Mouse (Mus musculus) small intestine, adult 2 months (tissue): ENCODE results near the gene Ddx55. TPM values are rescaled to one million over a fixed set of nuclear protein-coding genes. Genes with fewer than 3 reads are reported as not detected.
"Not testable (repeated sequence)": the region's sequence is repeated elsewhere in the genome, so short reads cannot be mapped to it uniquely, and the experiment has no call there.

Source experiments
- H3K27ac ChIP-seq: fragments of 200-500 bp; 2 replicates; pipeline ENCODE4 v1.5.1; 2012; ENCODE audit warnings: low read depth, low read length, control low read depth, inconsistent platforms; ENCODE audit not compliant: insufficient read depth
- H3K27me3 ChIP-seq: fragments of 200-500 bp; 2 replicates; pipeline ENCODE4 v1.6.1; 2012; ENCODE audit warnings: mild to moderate bottlenecking, moderate library complexity, low read length, inconsistent platforms; ENCODE audit not compliant: control insufficient read depth, insufficient read depth
- H3K36me3 ChIP-seq: fragments of 200-500 bp; 2 replicates; pipeline ENCODE4 v1.6.1; 2012; ENCODE audit warnings: mild to moderate bottlenecking, low read length, control low read depth, inconsistent platforms; ENCODE audit not compliant: control insufficient read depth, insufficient read depth
- H3K4me1 ChIP-seq: fragments of 200-500 bp; 2 replicates; pipeline ENCODE4 v1.6.1; 2012; ENCODE audit warnings: low read length, inconsistent platforms, mixed read lengths; ENCODE audit not compliant: control insufficient read depth, insufficient read depth, insufficient read length
- H3K4me3 ChIP-seq: fragments of 200-500 bp; 2 replicates; pipeline ENCODE4 v1.5.1; 2012; ENCODE audit warnings: low read depth, mild to moderate bottlenecking, control low read depth, inconsistent platforms, low read length, moderate library complexity
- CTCF ChIP-seq: fragments of 200-500 bp; IDR thresholded peaks from 2 replicates; pipeline ENCODE4 v1.5.1; 2012; ENCODE audit warnings: low read depth, mild to moderate bottlenecking, control low read depth, inconsistent platforms, low read length, moderate library complexity, mixed read lengths; ENCODE audit not compliant: insufficient replicate concordance, insufficient read length; ENCODE audit errors: extremely low read depth
- POLR2A ChIP-seq: fragments of 200-500 bp; IDR thresholded peaks from 2 replicates; pipeline ENCODE4 v1.6.1; 2012; ENCODE audit warnings: low read depth, mild to moderate bottlenecking, control low read depth, inconsistent platforms, low read length, moderate library complexity
- WGBS: fragments of 180-500 bp; shearing (Covaris S2); methylation state at CpG from one replicate; pipeline ENCODE4 v1.1.7; 2018; 5-methylcytosine and 5-hydroxymethylcytosine counted together
- polyA plus RNA-seq: library from polyadenylated mRNA; depleted of rRNA; stranded (reverse); fragments of >200 nt; gene quantifications from 2 replicates; pipeline ENCODE4 v1.2.3, GENCODE M21; 2012

Gene Ddx55
- polyA plus RNA-seq, 1 experiment = 12.1 TPM

DNA sequence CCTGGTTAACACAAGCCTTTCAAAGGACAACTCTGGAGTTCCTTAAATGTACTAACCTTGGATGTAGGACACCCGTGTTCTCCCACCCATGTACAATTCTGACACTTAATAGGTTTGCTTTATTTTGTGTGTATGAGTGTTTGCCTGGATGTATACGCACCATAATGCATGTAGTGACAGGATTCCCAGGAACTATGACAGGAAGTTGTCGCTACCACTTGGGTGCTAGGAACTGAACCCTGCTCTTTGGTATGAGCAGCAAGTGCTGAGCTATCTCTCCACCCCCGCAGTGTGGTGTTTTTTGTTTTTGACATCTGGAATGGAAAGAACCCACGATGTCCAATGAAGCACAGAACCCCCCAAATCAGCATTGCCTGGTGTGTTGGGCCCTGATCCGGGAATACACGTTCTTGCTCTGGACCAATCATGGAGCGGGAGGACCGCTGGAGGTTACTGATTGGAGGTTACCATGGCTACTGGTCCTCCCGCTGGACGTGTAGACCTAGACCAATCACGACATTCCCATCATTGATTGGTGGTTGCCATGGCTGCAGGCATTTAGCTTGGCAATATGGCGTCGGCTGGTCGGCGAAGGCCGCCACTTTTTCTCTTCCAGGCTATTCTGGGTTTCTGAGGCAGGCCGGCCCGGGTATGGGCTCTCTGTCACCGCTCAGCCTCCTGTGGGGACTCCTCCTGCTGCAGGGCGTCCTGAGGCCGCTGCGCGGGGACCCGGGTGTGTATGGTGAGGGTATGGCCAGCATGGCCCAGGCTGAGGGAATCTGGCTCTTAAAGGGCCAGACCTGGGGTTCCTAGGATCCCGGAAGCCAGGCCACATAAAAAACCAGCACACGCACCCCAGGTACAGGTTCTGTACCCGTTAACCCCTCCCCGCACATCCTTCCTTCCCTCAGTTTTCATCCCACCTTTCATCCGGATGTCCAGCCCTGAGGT, 45.8 kb downstream of the Ddx55 start:
- Histone ChIP-seq H3K27me3 (no peaks in the 10 kb centered on the region), H3K36me3 (peaks cover 9% of the 10 kb centered on the region), H3K4me3 (peak overlapping the region; percentile 76), H3K4me1 (peaks cover 4% of the 10 kb centered on the region), H3K27ac (no peak overlapping the region)
- WGBS = 9% methylated on average over 30 of the region's 30 CpGs
- TF ChIP-seq POLR2A (no peak), CTCF (no peak)

DNA sequence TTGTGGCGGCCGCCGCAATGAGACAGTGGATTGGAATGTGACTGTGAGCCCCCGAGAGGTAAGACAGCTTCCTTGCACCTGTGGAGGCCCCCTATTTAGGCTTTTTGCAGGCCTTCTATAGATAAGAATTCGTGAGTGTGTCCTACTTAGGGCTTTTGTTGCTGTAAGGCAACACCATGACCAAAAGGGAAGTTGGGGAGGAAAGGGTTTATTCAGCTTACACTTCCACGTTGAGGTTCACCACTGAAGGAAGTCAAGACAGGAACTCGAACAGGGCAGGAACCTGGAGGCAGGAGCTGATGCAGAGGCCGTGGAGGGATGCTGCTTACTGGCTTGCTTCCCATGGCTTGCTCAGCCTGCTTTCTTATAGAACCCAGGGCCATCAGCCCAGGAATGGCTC, 47.1 kb downstream of the Ddx55 start:
- WGBS = 61% methylated on average over 8 of the region's 8 CpGs
- H3K4me3 ChIP-seq, H3K36me3 ChIP-seq, H3K4me1 ChIP-seq, H3K27me3 ChIP-seq, H3K27ac ChIP-seq: not testable (repeated sequence)

DNA sequence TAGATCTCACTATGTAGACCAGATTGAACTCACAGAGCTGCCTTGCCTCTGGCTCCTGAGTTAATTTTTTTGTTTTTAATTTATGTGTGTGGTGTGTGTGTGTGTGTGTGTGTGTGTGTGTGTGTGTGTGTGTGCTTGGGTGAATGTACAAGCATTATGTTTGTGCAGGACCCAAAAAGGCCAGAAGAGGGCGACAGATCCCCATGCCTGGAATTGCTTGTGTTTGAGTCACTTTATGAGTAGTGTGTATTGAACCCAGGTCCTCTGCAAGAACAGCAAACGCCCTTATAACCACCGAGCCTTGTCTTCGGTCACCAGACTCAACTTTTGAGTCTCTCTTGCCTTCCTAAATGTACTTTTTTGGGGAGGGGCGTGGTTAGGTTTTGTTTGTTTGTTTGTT, 49.7 kb downstream of the Ddx55 start:
- WGBS = 61% methylated on average over 5 of the region's 5 CpGs
- Histone ChIP-seq H3K27me3 (no peaks in the 10 kb centered on the region), H3K4me3 (no peak overlapping the region), H3K36me3 (no peaks in the 10 kb centered on the region), H3K4me1 (peaks cover 4% of the 10 kb centered on the region), H3K27ac (no peak overlapping the region)
- TF ChIP-seq POLR2A (no peak), CTCF (peak; percentile 50; the same call in 1 of the 2 replicates)

DNA sequence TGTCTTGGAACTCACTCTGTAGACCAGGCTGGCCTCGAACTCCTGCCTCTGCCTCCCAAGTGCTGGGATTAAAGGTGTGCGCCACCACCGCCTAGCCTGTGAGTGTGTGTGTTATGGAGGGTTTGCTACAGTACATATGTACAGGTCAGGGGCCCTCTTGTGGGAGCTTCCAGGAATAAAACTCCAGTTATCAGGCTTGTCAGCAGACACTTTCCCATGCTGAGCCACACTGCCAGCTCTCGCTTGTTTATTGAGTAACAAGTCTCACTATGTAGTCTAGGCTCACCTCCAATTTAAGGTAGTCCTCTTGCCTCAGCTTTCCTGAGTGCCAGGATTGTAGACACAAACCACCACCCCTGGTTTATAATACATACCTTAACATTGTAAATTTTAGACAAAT, 51.6 kb downstream of the Ddx55 start:
- H3K27ac ChIP-seq = no peak overlapping the region
- no peaks in the 10 kb centered on the region for H3K4me1 ChIP-seq
- no peaks in the 10 kb centered on the region for H3K27me3 ChIP-seq
- H3K4me3 ChIP-seq = no peak overlapping the region
- 78% methylated on average over 4 of the region's 4 CpGs for WGBS
- TF ChIP-seq POLR2A = no peak
- TF ChIP-seq CTCF = no peak
- no peaks in the 10 kb centered on the region for H3K36me3 ChIP-seq

DNA sequence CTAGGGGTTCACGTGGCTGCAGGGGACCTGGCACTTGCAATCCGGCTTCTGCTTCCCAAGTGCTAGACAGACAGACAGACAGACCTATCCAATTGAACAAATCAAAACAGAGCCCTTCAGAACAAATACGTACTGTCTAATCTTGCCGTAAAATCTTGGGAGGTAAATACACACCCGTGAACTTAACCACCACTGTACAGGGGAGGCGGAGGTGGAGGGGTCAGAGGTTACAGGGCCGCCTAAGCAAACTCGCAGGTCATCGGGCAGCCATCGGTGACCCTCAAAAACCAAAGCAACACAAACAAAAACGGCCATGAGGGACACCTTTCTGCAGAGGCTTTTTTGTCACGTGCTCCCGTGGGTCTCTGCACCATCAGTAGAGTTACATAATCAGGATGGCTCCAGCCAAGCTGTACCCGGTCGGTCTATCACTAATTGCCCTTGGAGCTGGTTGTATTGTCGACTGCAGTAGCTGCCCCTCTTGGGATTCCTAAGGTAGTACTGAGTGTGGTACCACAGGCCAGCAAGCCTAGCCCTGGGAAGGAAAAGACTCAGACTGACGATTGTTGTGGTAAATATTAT, 52.5 kb downstream of the Ddx55 start:
- Histone ChIP-seq H3K27ac (no peak overlapping the region), H3K4me3 (no peak overlapping the region), H3K27me3 (no peaks in the 10 kb centered on the region), H3K36me3 (no peaks in the 10 kb centered on the region), H3K4me1 (no peaks in the 10 kb centered on the region)
- no peak for TF ChIP-seq CTCF
- TF ChIP-seq POLR2A = no peak
- WGBS = 71% methylated on average over 17 of the region's 17 CpGs

DNA sequence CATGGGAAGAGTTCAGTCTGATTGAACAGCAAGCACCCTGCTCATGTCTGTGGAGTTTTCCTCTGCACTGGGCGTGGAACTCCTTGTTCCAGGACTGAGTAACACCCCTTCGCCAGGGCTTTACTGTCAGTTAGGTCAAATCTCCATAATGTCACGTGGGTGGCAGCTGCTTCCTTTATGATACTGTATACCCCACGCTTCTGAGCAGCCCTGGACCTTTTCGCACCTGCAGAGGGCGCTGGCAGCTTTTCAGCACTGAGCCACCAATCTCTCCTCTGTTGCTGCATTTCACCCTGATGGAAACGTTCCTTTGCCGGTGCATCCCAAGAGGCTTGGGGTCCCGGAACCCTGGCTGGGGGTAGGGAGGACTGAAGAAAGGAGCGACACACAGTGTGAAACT, 58.3 kb downstream of the Ddx55 start:
- Histone ChIP-seq H3K4me1 (no peaks in the 10 kb centered on the region), H3K4me3 (no peak overlapping the region), H3K27me3 (no peaks in the 10 kb centered on the region), H3K36me3 (no peaks in the 10 kb centered on the region), H3K27ac (no peak overlapping the region)
- TF ChIP-seq POLR2A (no peak), CTCF (peak; percentile 26; the same call in 1 of the 2 replicates)
- 75% methylated on average over 10 of the region's 10 CpGs for WGBS

DNA sequence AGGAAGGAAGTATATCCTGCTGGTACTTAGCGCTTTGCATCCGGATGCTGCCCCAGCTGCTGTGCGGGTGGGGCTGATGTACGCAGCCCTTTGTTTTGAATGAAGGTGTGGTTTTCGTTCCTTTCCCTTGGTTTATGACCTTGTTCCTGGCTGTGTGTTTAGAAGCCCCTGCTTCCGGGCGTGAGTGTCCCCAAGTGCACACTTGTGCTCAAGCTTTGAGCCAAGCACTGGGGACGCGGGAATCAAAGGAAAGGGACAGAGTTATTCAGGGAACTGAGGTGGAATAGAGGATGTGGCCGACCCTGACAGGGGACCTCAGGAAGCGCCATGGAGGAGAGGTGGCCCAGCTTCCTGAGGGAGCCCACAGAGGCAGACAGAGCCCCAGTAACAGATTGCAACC, 62.0 kb downstream of the Ddx55 start:
- H3K27me3 ChIP-seq = no peaks in the 10 kb centered on the region
- WGBS = 39% methylated on average over 11 of the region's 11 CpGs
- H3K4me3 ChIP-seq = no peak overlapping the region
- H3K27ac ChIP-seq = no peak overlapping the region
- H3K36me3 ChIP-seq = no peaks in the 10 kb centered on the region
- H3K4me1 ChIP-seq = no peaks in the 10 kb centered on the region
- TF ChIP-seq CTCF (no peak), POLR2A (no peak)
